Mouse (Mus musculus) olfactory bulb, adult 2 months (tissue): ENCODE data around the gene Rapgef2.

Source experiments
- CTCF ChIP-seq: fragments of 200-500 bp; IDR thresholded peaks from 2 replicates; pipeline ENCODE4 v1.5.1; 2012; ENCODE audit warnings: low read depth, mild to moderate bottlenecking, low read length, moderate library complexity; ENCODE audit not compliant: insufficient read depth
- POLR2A ChIP-seq: fragments of 200-500 bp; IDR thresholded peaks from 2 replicates; pipeline ENCODE4 v1.6.1; 2012; ENCODE audit warnings: mild to moderate bottlenecking, low read depth, low read length, moderate library complexity; ENCODE audit not compliant: insufficient read depth

DNA sequence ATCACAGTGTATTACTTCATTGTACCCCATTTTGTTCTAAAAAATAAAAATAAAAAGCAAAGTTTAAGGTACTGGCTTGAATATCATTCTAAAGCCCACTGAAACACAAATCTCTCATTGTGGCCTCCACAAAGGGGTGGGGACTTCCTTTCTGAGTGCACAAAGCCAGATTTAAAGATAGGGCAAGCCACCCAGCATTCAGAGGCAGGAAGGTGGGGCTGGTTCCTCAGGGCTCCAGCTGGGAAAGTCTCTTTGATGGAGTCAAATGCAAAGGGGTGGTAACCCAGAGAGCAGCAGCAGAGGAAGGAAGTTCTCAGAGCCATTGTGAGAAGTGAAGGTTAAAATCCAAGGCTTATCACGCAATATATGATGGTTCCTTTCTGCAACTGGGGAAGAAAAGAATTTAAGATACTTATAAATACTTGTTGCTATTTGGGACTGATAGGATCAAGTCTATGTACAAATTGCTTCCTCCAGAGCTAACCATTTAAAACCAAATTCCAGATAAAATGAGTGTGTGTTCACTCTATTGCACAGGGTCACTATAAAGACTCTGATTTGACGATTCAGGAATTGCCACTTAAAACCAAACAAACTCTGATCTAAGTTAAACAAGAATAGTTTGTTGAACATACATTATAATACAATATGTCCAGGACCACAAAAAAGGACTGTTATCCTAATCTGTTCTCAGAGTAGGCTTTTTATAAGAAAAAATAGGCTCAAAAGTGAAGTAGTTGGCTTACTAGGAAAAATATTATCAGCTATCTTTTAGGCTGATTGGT is 246.5 kb downstream of the Rapgef2 start:
- no peak for TF ChIP-seq CTCF
- no peak for TF ChIP-seq POLR2A
